Mouse (Mus musculus) heart, adult 2 months (tissue): ENCODE data around the gene Gm3435. TPM values are rescaled to one million over a fixed set of nuclear protein-coding genes. Genes with fewer than 3 reads are reported as not detected.
A peak's percentile ranks its signal among the peaks of the same experiment; 100 is the strongest.

Source experiments
- DNase-seq, 2 experiments: peaks; one replicate each; pipeline ENCODE4 v3.0.0; 2021
- H3K27ac ChIP-seq: fragments of 200-600 bp; 2 replicates; pipeline ENCODE4 v1.8.1; 2022
- H3K27me3 ChIP-seq: fragments of 200-500 bp; 2 replicates; pipeline ENCODE4 v1.6.1; 2012; ENCODE audit warnings: mild to moderate bottlenecking, low read length, inconsistent platforms, mixed read lengths; ENCODE audit not compliant: control insufficient read depth, insufficient read depth
- H3K36me3 ChIP-seq: fragments of 200-500 bp; 2 replicates; pipeline ENCODE4 v1.6.1; 2012; ENCODE audit warnings: low read length, inconsistent platforms; ENCODE audit not compliant: control insufficient read depth, insufficient read depth
- H3K4me1 ChIP-seq: fragments of 200-500 bp; 2 replicates; pipeline ENCODE4 v1.6.1; 2011; ENCODE audit warnings: low read length; ENCODE audit not compliant: control insufficient read depth, insufficient read depth
- H3K4me3 ChIP-seq: fragments of 200-600 bp; 2 replicates; pipeline ENCODE4 v1.8.1; 2022
- H3K79me2 ChIP-seq: fragments of 200-500 bp; replicated peaks from 2 replicates; pipeline ENCODE4 v1.6.1; 2012; ENCODE audit warnings: mild to moderate bottlenecking, inconsistent platforms, low read length, moderate library complexity, mixed read lengths; ENCODE audit not compliant: control insufficient read depth, insufficient read depth
- H3K9ac ChIP-seq: fragments of 200-500 bp; 2 replicates; pipeline ENCODE4 v1.6.1; 2012; ENCODE audit warnings: low read depth, mild to moderate bottlenecking, control low read depth, inconsistent platforms, low read length, mixed read lengths
- CTCF ChIP-seq: fragments of 200-600 bp; IDR thresholded peaks from 2 replicates; pipeline ENCODE4 v1.8.1; 2022; ENCODE audit warnings: antibody characterized with exemption, mild to moderate bottlenecking, moderate library complexity
- EP300 ChIP-seq: fragments of 200-500 bp; IDR thresholded peaks from 2 replicates; pipeline ENCODE4 v1.6.1; 2011; ENCODE audit warnings: low read depth, low read length, control low read depth; ENCODE audit not compliant: insufficient read depth
- POLR2A ChIP-seq: fragments of 200-500 bp; IDR thresholded peaks from 2 replicates; pipeline ENCODE4 v1.6.1; 2011; ENCODE audit warnings: mild to moderate bottlenecking, low read depth, low read length, control low read depth; ENCODE audit not compliant: insufficient read depth
- WGBS: fragments of 180-500 bp; shearing (Covaris S2); methylation state at CpG from one replicate; pipeline ENCODE4 v1.1.7; 2018; 5-methylcytosine and 5-hydroxymethylcytosine counted together
- intact Hi-C: fragments of 180-260 bp; cut with DNase I; formaldehyde crosslinking; loops from one replicate; pipeline ENCODE4 v1.15.1; 2025
- polyA plus RNA-seq: library from polyadenylated mRNA; depleted of rRNA; stranded (reverse); fragments of >200 nt; gene quantifications from 2 replicates; pipeline ENCODE4 v1.2.3, GENCODE M21; 2012; rRNA removed
- total RNA-seq, 2 experiments: library from RNA; stranded (reverse); gene quantifications; 2 replicates each; pipeline ENCODE4 v1.2.3; 2021

Gene Gm3435
- total and polyA plus RNA-seq, 3 experiments: 0.70 to 1.5 (median 1.5) TPM

DNA sequence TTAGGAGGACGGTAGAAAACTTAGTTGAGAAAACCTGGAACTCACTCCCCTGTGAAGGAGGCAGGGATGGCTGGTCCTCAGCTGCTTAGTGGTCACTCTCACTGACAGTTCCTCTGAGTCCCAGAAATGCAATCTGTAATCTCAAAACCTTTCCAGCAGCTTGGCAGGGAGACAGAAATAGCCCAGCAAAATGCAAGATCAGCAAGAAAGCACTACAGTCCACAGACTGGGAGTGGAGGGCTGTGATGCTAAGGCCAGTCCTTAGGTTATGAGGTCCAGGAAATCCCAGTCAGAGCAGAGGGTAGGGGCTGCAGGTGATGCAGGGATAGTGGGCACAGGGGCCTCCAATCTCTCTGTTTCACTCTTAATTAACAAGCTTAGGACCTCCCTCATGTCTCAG, 56.9 kb downstream of the Gm3435 start:
- H3K4me3 ChIP-seq: no peak overlapping the region
- no peaks in the 10 kb centered on the region for H3K79me2 ChIP-seq
- whole genome bisulfite sequencing: 76% methylated on average over 1 of the region's 1 CpGs
- no peak for DNase-seq
- no peak overlapping the region for H3K9ac ChIP-seq
- intact Hi-C loops: loop anchor here (5.0 kb wide), 3 partner anchors 125 to 330 kb away; partner anchors contain the start of gene Fam120b
- peaks cover 7% of the 10 kb centered on the region for H3K4me1 ChIP-seq
- TF ChIP-seq EP300 (no peak), POLR2A (no peak), CTCF (no peak)
- no peaks in the 10 kb centered on the region for H3K36me3 ChIP-seq
- no peaks in the 10 kb centered on the region for H3K27me3 ChIP-seq
- no peak overlapping the region for H3K27ac ChIP-seq

GRCm38 (mm10) chr17:15068040-15068792, 58.2 kb downstream of the Gm3435 start:
- Histone ChIP-seq H3K9ac (no peak overlapping the region), H3K36me3 (no peaks in the 10 kb centered on the region), H3K79me2 (no peaks in the 10 kb centered on the region), H3K27ac (no peak overlapping the region), H3K4me1 (peaks cover 7% of the 10 kb centered on the region), H3K27me3 (no peaks in the 10 kb centered on the region), H3K4me3 (no peak overlapping the region)
- intact Hi-C loops: loop anchor here (5.0 kb wide), 3 partner anchors 124 to 329 kb away; partner anchors contain the start of gene Fam120b
- WGBS: 47% methylated on average over 8 of the region's 8 CpGs
- no peak for DNase-seq
- TF ChIP-seq POLR2A: no peak
- no peak for TF ChIP-seq EP300
- TF ChIP-seq CTCF: no peak

- Histone ChIP-seq H3K9ac (no peak overlapping the region), H3K4me3 (no peak overlapping the region), H3K27me3 (no peaks in the 10 kb centered on the region), H3K27ac (no peak overlapping the region), H3K36me3 (no peaks in the 10 kb centered on the region), H3K4me1 (peaks cover 7% of the 10 kb centered on the region), H3K79me2 (no peaks in the 10 kb centered on the region)
- 38% methylated on average over 2 of the region's 2 CpGs for WGBS
- peak in 1 of 2 experiments; percentile 23 for DNase-seq
- TF ChIP-seq CTCF (no peak), EP300 (no peak)
- intact Hi-C loops: loop anchor here (5.0 kb wide), 3 partner anchors 123 to 328 kb away; partner anchors contain the start of gene Fam120b
Observed at GRCm38 (mm10) chr17:15069124-15069523, 59.1 kb downstream of the Gm3435 start.

Other genes starting within 250 kb of the Gm3435 start
- 1 to 10 TPM in 1 of 2 experiments, not detected in 1; 1.1 TPM for gene Wdr27, start 67.0 kb upstream of the Gm3435 start, total RNA-seq
- gene Wdr27, start 67.0 kb upstream of the Gm3435 start, polyA plus RNA-seq: 0.47 and 0.86 TPM in 2 replicates
- 10 to 100 TPM; 10.0 to 12.2 TPM for gene 1600012H06Rik, start 67.0 kb upstream of the Gm3435 start, total RNA-seq
- 8.8 and 14.3 TPM in 2 replicates for gene 1600012H06Rik, start 67.0 kb upstream of the Gm3435 start, polyA plus RNA-seq
- 10 to 100 TPM; 45.3 to 53.1 TPM for gene Phf10, start 48.9 kb upstream of the Gm3435 start, total RNA-seq
- 19.0 and 33.5 TPM in 2 replicates for gene Phf10, start 48.9 kb upstream of the Gm3435 start, polyA plus RNA-seq
- 1 to 10 TPM; 2.0 to 2.7 TPM for gene 9030025P20Rik, start 31.7 kb upstream of the Gm3435 start, total RNA-seq
- 6.4 and 8.5 TPM in 2 replicates for gene 9030025P20Rik, start 31.7 kb upstream of the Gm3435 start, polyA plus RNA-seq
- gene Gm3417, start 31.4 kb upstream of the Gm3435 start, total RNA-seq: not detected
- not detected in 2 replicates for gene Gm3417, start 31.4 kb upstream of the Gm3435 start, polyA plus RNA-seq
- 10 to 100 TPM; 23.6 to 25.8 TPM for gene Ermard, start 31.0 kb downstream of the Gm3435 start, total RNA-seq
- 34.4 and 38.6 TPM in 2 replicates for gene Ermard, start 31.0 kb downstream of the Gm3435 start, polyA plus RNA-seq
- gene Tcte3, start 31.3 kb downstream of the Gm3435 start, total RNA-seq: under 1 TPM in 1 of 2 experiments, not detected in 1; 0.52 TPM
- gene Tcte3, start 31.3 kb downstream of the Gm3435 start, polyA plus RNA-seq: 1.6 TPM in 1 of 2 replicates, not detected in the other
- 1 to 10 TPM; 1.0 TPM for gene Gm3448, start 31.4 kb downstream of the Gm3435 start, total RNA-seq
- 0.84 and 1.00 TPM in 2 replicates for gene Gm3448, start 31.4 kb downstream of the Gm3435 start, polyA plus RNA-seq